Mouse (Mus musculus) forebrain, postnatal 0 days (tissue): ENCODE data around the gene Lgals4. TPM values are rescaled to one million over a fixed set of nuclear protein-coding genes. Genes with fewer than 3 reads are reported as not detected.
"Not testable (repeated sequence)": the region's sequence is repeated elsewhere in the genome, so short reads cannot be mapped to it uniquely, and the experiment has no call there.

ENCODE experiments used
- ATAC-seq: fragments of 200-750 bp; cut with Nextera tagmentation; 2 replicates; pipeline ENCODE4 v1.8.0; 2017; ENCODE audit warnings: mild to moderate bottlenecking, moderate library complexity
- DNase-seq: peaks from one replicate; pipeline ENCODE4 v3.0.0-alpha.2; 2015
- H3K27ac ChIP-seq: fragments of 300-500 bp; sonication (generic); 2 replicates; pipeline ENCODE4 v1.5.1; 2014; ENCODE audit warnings: low read depth, mild to moderate bottlenecking, antibody characterized with exemption, low read length, moderate library complexity, mixed read lengths
- H3K27me3 ChIP-seq: fragments of 300-500 bp; sonication (generic); 2 replicates; pipeline ENCODE4 v1.6.1; 2014; ENCODE audit warnings: mild to moderate bottlenecking, low read length, mixed read lengths; ENCODE audit not compliant: insufficient read depth
- H3K36me3 ChIP-seq: fragments of 300-500 bp; sonication (generic); 2 replicates; pipeline ENCODE4 v1.6.1; 2014; ENCODE audit warnings: mild to moderate bottlenecking, moderate library complexity; ENCODE audit not compliant: insufficient read depth
- H3K4me1 ChIP-seq: fragments of 300-500 bp; sonication (generic); 2 replicates; pipeline ENCODE4 v1.6.1; 2014; ENCODE audit warnings: antibody characterized with exemption; ENCODE audit not compliant: insufficient read depth
- H3K4me2 ChIP-seq: fragments of 300-500 bp; sonication (generic); 2 replicates; pipeline ENCODE4 v1.6.1; 2014; ENCODE audit warnings: low read depth, mild to moderate bottlenecking, moderate library complexity
- H3K4me3 ChIP-seq: fragments of 300-500 bp; sonication (generic); 2 replicates; pipeline ENCODE4 v1.5.1; 2014; ENCODE audit warnings: low read depth, low read length, mixed read lengths
- H3K9ac ChIP-seq: fragments of 300-500 bp; sonication (generic); 2 replicates; pipeline ENCODE4 v1.6.1; 2014; ENCODE audit warnings: mild to moderate bottlenecking
- H3K9me3 ChIP-seq: fragments of 300-500 bp; sonication (generic); 2 replicates; pipeline ENCODE4 v1.6.1; 2016; ENCODE audit warnings: low read length
- CTCF ChIP-seq: sonication (generic); IDR thresholded peaks from 2 replicates; pipeline ENCODE4 v1.5.1; 2016; ENCODE audit warnings: antibody characterized with exemption, control low read depth, low read depth
- WGBS: fragments of 180-500 bp; shearing (Covaris S2); extraction: QIAGEN DNeasy Blood & Tissue Kit; methylation state at CpG from one replicate; pipeline ENCODE4 v1.1.7; 2014; 5-methylcytosine and 5-hydroxymethylcytosine counted together
- polyA plus RNA-seq: library from polyadenylated mRNA; unstranded; fragments of >200 nt; fragmentation: Nextera tagmentation; extraction: Ambion mirVana; gene quantifications from 2 replicates; pipeline ENCODE4 v1.2.1, GENCODE M21; 2015
- total RNA-seq: library from RNA; depleted of rRNA; stranded (reverse); fragments of >200 nt; gene quantifications from 2 replicates; pipeline ENCODE4 v1.2.3, GENCODE M21; 2014

Lgals4 gene
- total and polyA plus RNA-seq, 2 experiments from 2014 or later, result 2.4 to 3.5 TPM

DNA sequence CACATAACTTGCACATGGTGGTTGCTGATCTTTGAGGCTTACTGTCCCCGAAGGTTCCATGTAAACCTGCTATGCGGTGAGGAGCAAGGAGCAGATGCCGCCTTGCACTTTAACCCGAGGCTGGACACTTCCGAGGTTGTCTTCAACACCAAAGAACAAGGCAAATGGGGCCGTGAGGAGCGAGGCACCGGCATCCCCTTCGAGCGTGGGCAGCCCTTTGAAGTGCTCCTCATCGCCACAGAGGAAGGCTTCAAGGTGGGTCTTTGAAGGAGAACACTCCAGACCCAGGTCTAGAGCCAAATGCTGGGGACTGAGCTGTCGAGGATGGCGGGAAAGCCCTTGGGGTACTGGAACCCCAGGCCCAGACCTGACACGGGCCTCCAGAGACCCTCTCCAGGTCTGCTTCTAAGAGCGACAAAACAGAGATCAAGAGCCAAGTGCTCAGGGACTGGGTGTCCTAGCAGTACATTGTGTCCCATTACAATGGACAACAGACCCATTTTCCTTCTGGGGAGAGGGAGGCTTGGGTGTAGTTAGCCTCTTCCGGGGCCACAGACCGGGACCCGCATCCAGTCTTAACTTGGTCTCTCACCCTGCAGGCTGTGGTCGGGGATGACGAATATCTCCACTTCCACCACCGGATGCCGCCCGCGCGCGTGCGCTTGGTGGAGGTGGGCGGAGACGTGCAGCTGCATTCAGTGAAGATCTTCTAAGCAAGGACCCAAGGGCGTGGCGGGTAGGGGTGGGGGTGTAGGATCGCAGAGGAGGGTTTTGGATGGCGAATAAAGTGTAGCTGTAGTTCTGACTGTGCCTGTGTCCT, 32.0 kb downstream of the Lgals4 start:
- 46% methylated on average over 33 of the region's 33 CpGs for WGBS
- peak; percentile 49 for TF ChIP-seq CTCF
- Histone ChIP-seq H3K4me1 (no peaks in the 10 kb centered on the region), H3K9me3 (no peaks in the 10 kb centered on the region), H3K9ac (peak overlapping the region; percentile 39), H3K27ac (no peak overlapping the region), H3K4me3 (peak overlapping the region; percentile 18; the same call in 1 of the 2 replicates), H3K36me3 (no peaks in the 10 kb centered on the region), H3K27me3 (no peaks in the 10 kb centered on the region), H3K4me2 (peak overlapping the region; percentile 49)
- DNase-seq (peak; percentile 70), ATAC-seq (peak; percentile 83)

DNA sequence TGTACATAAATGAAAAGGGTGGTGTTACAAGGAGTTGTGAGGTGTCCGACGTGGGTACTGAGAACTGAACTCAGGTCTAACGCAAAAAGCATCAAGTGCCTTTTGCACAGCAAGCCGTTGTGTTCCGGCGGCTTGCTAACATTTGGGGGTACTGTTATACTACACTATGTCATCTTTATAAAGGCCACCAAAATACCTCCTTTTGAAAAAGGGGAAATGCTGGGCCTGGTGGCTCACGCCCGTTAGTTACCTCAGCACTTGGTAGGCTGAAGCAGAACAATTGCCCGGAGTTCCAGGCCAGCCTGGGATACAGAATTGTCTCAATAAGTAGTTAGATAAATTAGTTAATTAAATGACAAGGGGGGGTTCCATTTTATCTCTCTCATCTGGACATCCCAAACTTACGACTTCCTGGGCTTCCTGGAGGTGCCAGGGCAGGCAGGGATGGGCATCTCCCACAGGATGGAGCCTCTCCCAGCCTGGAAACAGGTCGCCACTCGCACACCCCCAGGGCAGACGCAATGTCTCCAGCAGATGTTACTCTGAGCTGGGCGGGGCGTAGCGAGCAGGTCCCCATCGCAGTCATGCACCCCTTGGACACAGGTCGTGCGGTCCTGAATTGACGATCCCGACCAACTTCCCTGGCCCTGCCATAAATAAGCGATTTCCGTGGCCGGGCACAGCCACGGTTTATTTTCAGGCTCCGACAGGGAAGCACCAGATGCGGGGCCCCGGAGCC, 33.3 kb downstream of the Lgals4 start:
- Histone ChIP-seq H3K9ac (no peak overlapping the region), H3K4me2 (no peak overlapping the region), H3K4me3 (no peak overlapping the region), H3K27ac (no peak overlapping the region), H3K4me1 (no peaks in the 10 kb centered on the region), H3K36me3 (no peaks in the 10 kb centered on the region), H3K9me3 (no peaks in the 10 kb centered on the region), H3K27me3 (no peaks in the 10 kb centered on the region)
- no peak for ATAC-seq
- DNase-seq, result no peak
- 91% methylated on average over 28 of the region's 28 CpGs for WGBS
- TF ChIP-seq CTCF, result no peak

DNA sequence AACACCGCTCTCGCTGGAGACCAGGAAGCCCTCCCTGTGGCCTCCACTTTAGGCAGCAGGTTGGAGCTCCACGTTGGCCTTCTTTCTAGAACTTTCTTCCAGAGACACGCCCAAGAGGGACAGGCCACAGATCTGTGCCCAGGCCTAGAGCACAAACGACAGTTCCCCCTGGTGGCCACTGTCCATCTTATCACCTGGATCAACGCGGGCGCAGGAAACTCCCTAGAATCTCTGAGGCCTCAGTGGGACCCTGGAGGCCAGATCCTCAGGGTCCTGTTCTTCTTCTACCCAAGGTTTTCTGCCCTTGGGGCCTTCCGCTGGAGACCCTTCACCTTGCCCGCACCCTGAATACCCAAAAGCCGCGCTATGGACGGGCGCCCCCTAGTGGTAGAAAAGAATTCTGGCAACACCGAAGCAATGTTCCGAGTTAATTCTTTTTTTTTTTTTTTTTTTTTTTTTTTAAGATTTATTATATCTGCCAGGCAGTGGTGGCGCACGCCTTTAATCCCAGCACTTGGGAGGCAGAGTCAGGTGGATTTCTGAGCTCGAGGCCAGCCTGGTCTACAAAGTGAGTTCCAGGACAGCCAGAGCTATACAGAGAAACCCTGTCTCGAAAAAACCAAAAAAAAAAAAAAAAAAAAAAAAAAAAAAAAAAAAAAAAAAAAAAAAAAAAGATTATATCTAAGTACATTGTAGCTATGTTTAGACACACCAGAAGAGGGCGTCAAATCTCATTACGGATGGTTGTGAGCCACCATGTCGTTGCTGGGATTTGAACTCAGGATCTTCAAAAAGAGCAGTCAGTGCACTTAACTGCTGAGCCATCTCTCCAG, 34.1 kb downstream of the Lgals4 start:
- H3K9ac ChIP-seq, ATAC-seq, H3K4me1 ChIP-seq, H3K36me3 ChIP-seq, H3K27me3 ChIP-seq, H3K9me3 ChIP-seq, H3K4me3 ChIP-seq, H3K4me2 ChIP-seq, H3K27ac ChIP-seq: not testable (repeated sequence)
- TF ChIP-seq CTCF, result peak; percentile 65
- peak; percentile 56 for DNase-seq
- WGBS, result 28% methylated on average over 23 of the region's 23 CpGs

DNA sequence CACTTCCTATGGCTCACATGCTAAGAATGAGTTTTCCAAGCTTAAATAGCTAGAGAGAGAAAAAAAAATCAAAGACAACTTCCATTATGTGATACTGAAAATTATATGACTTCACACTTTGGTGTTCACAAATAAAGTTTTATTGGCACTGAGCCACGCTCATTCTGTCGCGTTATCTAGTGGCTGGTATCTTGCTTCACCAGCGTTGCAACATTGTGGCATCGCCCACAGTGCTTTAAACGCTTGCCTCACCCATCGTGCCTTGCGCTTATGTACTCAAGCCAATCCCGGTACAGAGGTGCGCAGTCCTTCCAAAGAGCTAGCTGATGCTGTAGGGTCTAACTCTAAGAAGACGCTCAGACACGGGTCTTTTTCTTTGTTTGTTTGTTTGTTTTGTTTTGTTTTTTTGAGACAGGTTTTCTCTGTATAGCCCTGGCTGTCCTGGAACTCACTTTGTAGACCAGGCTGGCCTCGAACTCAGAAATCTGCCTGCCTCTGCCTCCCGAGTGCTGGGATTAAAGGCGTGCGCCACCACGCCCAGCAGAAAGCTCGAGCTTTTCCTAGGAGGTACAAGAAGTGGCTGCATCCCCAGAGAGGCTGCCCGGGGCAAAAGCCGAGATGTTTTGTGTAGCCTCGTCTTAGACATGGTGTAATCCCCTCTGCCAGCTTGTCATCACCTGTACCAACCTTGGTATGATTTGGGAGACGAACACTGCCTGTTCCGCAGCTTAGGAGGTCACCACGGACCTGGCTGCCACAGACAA, 37.4 kb downstream of the Lgals4 start:
- no peak overlapping the region for H3K9ac ChIP-seq
- no peaks in the 10 kb centered on the region for H3K9me3 ChIP-seq
- no peak for ATAC-seq
- no peak for TF ChIP-seq CTCF
- no peaks in the 10 kb centered on the region for H3K27me3 ChIP-seq
- no peaks in the 10 kb centered on the region for H3K36me3 ChIP-seq
- no peaks in the 10 kb centered on the region for H3K4me1 ChIP-seq
- H3K4me2 ChIP-seq, result no peak overlapping the region
- no peak overlapping the region for H3K27ac ChIP-seq
- DNase-seq, result no peak
- WGBS, result 85% methylated on average over 24 of the region's 24 CpGs
- H3K4me3 ChIP-seq, result no peak overlapping the region

DNA sequence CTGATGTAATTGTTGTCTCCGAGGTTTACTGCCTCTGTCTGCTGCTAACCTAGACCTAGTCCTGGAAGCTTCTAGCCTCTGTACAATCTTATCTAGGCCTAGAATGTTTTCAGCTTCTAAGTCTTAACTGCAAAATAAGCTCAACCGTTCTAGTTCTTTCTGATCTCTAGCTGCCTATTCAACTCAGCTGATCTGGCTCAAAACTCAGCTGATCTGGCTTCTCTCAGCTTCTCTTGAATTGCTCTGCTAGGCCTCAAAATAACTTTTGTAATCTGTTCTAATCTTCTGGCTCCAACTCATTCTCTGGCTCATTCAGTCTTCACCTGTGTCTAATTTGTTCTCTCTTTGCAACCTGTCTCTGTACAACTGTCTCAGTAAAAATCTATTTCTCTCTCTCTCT, 40.9 kb downstream of the Lgals4 start:
- Histone ChIP-seq H3K9me3 (no peaks in the 10 kb centered on the region), H3K4me2 (no peak overlapping the region), H3K27me3 (no peaks in the 10 kb centered on the region), H3K36me3 (no peaks in the 10 kb centered on the region), H3K4me1 (no peaks in the 10 kb centered on the region), H3K9ac (no peak overlapping the region), H3K27ac (no peak overlapping the region), H3K4me3 (no peak overlapping the region)
- no peak for ATAC-seq
- WGBS, result 79% methylated on average over 2 of the region's 2 CpGs
- no peak for TF ChIP-seq CTCF
- no peak for DNase-seq

DNA sequence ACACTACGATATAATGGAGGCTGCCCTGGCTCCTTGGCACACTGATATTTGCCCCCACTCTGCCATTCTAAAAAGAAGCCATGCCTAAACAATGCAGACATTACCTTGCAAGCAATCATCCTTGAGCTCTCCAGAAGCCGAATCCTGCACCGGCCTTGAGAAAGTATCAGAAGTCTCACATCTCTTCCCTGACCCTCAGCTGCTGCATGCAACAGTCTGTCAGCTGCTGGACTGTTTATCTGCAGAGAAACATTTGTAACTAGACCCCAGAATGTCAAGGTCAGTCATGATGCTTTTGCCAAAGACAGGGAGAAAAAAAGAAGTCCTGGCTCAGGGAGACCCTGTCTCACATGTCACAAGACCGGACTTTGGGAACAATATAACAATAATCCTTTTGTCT, 42.4 kb downstream of the Lgals4 start:
- TF ChIP-seq CTCF, result no peak
- no peaks in the 10 kb centered on the region for H3K36me3 ChIP-seq
- H3K9me3 ChIP-seq, result no peaks in the 10 kb centered on the region
- WGBS, result 83% methylated on average over 4 of the region's 4 CpGs
- H3K9ac ChIP-seq, result no peak overlapping the region
- H3K4me3 ChIP-seq, result no peak overlapping the region
- ATAC-seq (no peak), DNase-seq (no peak)
- no peaks in the 10 kb centered on the region for H3K27me3 ChIP-seq
- no peak overlapping the region for H3K4me2 ChIP-seq
- H3K4me1 ChIP-seq, result no peaks in the 10 kb centered on the region
- H3K27ac ChIP-seq, result no peak overlapping the region
